Mouse (Mus musculus) telencephalon, adult 2 months (tissue): Measurements from ENCODE around the gene Zglp1.

Source experiments
- DNase-seq: peaks from one replicate; pipeline ENCODE4 v3.0.0-alpha.2; 2011; ENCODE audit warnings: low read depth, low spot score

Zglp1 gene

GRCm38 (mm10) chr9:21026849-21027248 lies 40.0 kb downstream of the Zglp1 start:
- no peak for DNase-seq

GRCm38 (mm10) chr9:21025258-21025810 lies 41.6 kb downstream of the Zglp1 start:
- no peak for DNase-seq

DNA sequence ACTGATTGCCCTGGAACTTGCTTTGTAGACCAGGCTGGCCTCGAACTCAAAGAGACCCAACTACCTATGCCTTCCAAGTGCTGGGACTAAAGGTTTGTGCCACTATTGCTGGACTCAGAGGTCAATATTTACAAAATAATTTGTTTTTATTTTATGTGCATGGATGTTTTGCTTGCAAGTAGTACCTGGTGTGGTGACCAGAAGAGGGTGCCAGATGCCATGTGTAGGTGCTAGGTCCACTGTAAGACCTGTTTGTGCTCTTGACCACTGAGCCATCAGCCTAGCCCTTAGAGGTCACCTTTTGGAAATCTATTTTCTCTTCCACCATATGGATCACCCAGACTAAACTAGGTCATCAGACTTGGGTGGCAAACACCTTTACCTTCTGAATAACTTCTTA lies 44.2 kb downstream of the Zglp1 start:
- DNase-seq, result no peak

- DNase-seq, result no peak
Observed at GRCm38 (mm10) chr9:21022288-21022687, 44.6 kb downstream of the Zglp1 start.

DNA sequence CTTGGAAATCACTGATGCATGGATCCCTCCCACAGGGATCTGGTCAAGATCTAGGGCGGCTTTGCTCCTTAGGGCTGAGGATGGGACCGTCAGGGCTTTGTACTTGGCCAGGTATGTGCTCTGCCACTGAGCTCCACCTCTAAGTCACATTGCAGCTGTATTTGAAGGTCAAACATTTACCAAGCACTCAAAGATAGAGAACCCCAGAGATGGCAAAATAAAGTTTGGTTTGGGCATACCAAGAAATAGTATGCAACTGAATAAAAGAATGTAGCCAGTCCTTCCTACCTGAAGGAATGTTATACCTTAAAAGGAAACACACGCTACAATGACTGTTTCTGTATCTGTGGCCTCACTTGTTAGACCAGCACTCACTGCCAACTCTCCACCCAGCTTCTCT lies 45.5 kb downstream of the Zglp1 start:
- no peak for DNase-seq

DNA sequence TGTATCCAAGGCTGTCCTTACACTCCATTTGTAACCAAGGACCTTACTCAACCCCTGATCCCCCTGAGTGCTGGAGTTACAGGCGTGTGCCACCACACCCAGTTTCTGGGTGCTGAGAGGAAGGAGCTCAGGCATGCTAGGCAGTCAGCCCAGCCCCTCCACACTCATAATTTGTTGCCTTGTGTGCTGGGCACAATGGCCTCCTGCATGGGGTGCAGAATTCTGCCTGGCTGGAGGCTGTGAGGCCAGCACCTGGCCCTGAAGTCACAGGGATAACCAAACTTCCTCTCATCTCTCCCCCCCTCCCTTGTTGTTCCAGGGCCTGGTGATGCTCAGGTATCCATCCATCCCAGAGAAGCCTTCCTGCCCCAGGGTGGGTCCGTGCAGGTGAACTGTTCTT lies 48.3 kb downstream of the Zglp1 start:
- no peak for DNase-seq

- DNase-seq, result no peak
Observed at GRCm38 (mm10) chr9:21017177-21017575, 49.7 kb downstream of the Zglp1 start.

DNA sequence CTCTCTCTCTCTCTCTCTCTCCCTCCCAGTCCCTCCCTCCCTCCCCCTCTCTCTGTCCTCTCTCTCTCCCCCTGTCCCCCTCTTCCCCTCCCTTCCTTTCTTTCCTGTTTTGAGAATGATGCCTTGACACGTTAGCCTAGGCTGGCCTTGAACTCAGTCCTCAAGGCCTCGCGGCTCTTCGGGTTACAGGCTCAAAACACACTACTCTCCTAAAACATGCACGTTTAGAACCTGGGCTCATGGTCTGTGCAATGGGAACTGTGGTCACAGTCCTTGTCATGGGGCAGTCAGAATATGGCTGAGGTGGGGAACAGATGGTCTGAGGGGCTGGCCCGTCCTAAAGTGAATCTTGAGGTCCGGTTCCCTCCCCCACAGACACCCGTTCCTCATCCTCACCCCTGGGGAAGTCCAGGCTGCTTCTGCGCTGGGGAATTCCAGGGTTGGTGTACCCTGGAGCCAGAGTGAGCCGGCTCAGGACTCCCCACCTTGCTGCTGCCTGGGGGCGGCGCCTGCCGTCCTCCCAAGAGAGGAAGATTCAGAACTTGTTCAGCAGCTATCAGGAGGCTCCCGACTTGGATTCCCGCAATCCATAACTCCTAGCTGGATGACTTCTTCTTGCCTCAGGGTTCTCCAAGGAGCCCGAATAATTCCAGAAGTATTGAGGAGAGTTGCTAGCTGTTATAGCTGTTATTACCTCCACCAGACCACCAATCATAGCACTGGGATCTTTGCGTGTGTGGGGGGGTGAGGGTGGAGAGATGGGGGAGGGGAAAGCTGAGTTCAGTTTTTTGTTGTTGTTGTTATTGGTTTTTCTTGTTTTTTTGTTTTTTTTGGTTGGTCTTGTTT lies 50.3 kb downstream of the Zglp1 start:
- no peak for DNase-seq

DNA sequence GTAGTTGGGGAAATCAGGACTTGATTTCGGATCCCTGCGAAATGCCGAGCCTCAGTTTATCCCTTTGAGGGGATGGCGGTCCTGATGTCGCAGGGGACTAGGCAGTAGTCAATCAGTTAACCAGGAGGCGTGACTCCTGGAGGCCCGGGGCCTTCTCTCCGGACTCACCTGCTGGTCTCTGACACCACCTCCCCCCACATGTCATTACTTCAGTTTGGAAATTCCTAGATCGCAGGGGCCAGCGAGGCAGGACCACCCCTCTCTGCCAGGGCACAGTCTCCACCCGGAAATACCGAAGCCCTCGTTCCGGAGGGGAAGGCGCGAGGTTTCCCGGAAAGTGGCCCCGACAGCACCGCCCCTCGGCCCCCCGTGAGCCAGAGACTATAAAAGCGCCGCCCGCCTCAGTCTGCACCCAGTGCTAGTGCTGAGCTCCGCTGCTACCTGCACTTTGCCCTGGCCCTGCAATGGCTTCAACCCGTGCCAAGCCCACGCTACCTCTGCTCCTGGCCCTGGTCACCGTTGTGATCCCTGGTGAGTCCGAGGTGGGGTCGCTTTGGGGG lies 51.2 kb downstream of the Zglp1 start, which contains the start of gene Icam1:
Icam1 (plus strand) TSS at position 415 of the 560 bp plus-strand sequence.
- no peak for DNase-seq

GRCm38 (mm10) chr9:21014691-21015570 lies 52.0 kb downstream of the Zglp1 start:
- DNase-seq, result no peak
